Mouse (Mus musculus) myocyte (in vitro differentiated cells): ENCODE results near the gene Nsmce4a.

ENCODE experiments used
- E2F4 ChIP-seq: IDR thresholded peaks from one replicate; pipeline ENCODE4 v1.6.1; 2011; ENCODE audit warnings: mild to moderate bottlenecking, control low read depth, moderate library complexity; ENCODE audit not compliant: insufficient read depth
- MAX ChIP-seq: IDR thresholded peaks from one replicate; pipeline ENCODE4 v1.6.1; 2011; ENCODE audit warnings: low read depth, mild to moderate bottlenecking, control low read depth
- MYOG ChIP-seq, 3 experiments: IDR thresholded peaks; one replicate each; pipeline ENCODE4 v1.6.1; 2011; ENCODE audit warnings: control low read depth in 2 of 3, low read depth in 2 of 3, mild to moderate bottlenecking in 2 of 3; ENCODE audit not compliant: insufficient read length in 2 of 3, control insufficient read depth in 1 of 3, insufficient read depth in 1 of 3
- POLR2A ChIP-seq: IDR thresholded peaks from one replicate; pipeline ENCODE4 v1.6.1; 2011; ENCODE audit warnings: low read depth, mild to moderate bottlenecking, control low read depth, moderate library complexity; ENCODE audit not compliant: insufficient read length
- POLR2AphosphoS2 ChIP-seq: IDR thresholded peaks from one replicate; pipeline ENCODE4 v1.6.1; 2011; ENCODE audit warnings: low read depth, control low read depth; ENCODE audit not compliant: insufficient read length
- SRF ChIP-seq: IDR thresholded peaks from one replicate; pipeline ENCODE4 v1.6.1; 2011; ENCODE audit warnings: low read depth; ENCODE audit not compliant: control insufficient read depth, insufficient read length
- TCF12 ChIP-seq: IDR thresholded peaks from one replicate; pipeline ENCODE4 v1.6.1; 2011; ENCODE audit warnings: mild to moderate bottlenecking, control low read depth; ENCODE audit not compliant: poor library complexity, insufficient read depth, severe bottlenecking
- USF1 ChIP-seq: IDR thresholded peaks from one replicate; pipeline ENCODE4 v1.6.1; 2011; ENCODE audit warnings: low read depth, mild to moderate bottlenecking, control low read depth, moderate library complexity

DNA sequence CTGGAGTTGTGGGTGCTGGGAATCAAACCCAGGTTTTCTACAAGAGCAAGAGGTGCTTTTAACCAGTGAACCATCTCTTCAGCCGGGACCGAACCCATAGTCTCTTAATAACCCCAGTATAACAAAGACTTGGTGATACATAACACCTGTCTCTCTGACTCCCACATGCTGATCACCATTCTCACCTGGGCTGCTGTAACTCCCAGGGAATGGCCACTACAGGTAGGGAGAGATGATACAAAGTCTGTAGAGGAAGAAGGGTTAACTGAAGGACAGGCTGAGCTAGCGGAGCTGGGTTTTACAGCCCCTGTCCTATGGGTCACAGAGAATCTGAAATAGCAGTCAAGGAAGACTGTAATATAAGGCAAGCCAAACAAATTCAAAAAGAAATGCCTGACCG lies 29.7 kb downstream of the Nsmce4a start:
- TF ChIP-seq POLR2A (no peak), MYOG (IDR thresholded peaks at IDR 0.05; ENCODE audit: control insufficient read depth in 1 of 3, insufficient read depth in 1 of 3, insufficient read length in 2 of 3, low read depth in 2 of 3) (no peak), MAX (no peak), E2F4 (no peak), TCF12 (no peak), POLR2AphosphoS2 (no peak), USF1 (no peak), SRF (no peak)
